Mouse (Mus musculus): ENCODE data around the gene Hectd4. TPM values are rescaled to one million over a fixed set of nuclear protein-coding genes. Genes with fewer than 3 reads are reported as not detected.
A peak's percentile ranks its signal among the peaks of the same experiment; 100 is the strongest.

The Hectd4 gene
- polyA plus RNA-seq, 1 experiment = 61.5 TPM

DNA sequence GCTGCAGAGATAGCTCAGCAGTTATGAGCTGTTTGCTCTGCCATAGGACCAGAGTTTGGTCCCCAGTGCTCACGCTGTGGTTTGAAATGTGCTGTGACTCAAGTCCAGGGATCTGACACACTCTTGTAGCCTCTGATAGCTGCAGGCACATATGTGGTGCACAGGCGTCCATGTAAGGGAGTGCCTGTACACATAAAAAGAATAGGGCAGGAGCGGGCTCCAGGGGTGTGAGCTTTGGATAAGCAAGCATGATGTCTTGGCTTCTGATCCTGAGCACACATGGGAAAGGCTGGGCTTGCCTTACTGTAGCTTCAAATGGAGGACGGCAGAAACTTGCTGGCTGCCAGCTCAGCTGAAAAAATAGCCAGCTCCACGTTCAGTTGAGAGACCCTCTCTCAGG is 175.6 kb downstream of the Hectd4 start:
- no peak for DNase-seq
- H3K4me1 ChIP-seq (replicated peaks; ENCODE audit: control insufficient read depth, insufficient read depth, low read length) = peaks cover 11% of the 10 kb centered on the region
- no peaks in the 10 kb centered on the region for H3K27me3 ChIP-seq (ENCODE audit: control insufficient read depth, insufficient read depth, low read length)
- no peak overlapping the region for H3K4me3 ChIP-seq (ENCODE audit: control insufficient read depth, insufficient read depth, low read length)
- no peak for TF ChIP-seq POLR2A (IDR thresholded peaks at IDR 0.05; ENCODE audit: control insufficient read depth, extremely low read depth, insufficient read depth, low read length, poor library complexity)
- no peak for TF ChIP-seq CTCF (IDR thresholded peaks at IDR 0.05; ENCODE audit: borderline replicate concordance, control insufficient read depth, extremely low read depth, insufficient read depth, low read length, poor library complexity)
- H3K27ac ChIP-seq (ENCODE audit: control insufficient read depth, insufficient read depth, low read length) = no peak overlapping the region
- no peaks in the 10 kb centered on the region for H3K36me3 ChIP-seq (ENCODE audit: control insufficient read depth, insufficient read depth, low read length)
- WGBS = 96% methylated on average over 5 of the region's 5 CpGs

DNA sequence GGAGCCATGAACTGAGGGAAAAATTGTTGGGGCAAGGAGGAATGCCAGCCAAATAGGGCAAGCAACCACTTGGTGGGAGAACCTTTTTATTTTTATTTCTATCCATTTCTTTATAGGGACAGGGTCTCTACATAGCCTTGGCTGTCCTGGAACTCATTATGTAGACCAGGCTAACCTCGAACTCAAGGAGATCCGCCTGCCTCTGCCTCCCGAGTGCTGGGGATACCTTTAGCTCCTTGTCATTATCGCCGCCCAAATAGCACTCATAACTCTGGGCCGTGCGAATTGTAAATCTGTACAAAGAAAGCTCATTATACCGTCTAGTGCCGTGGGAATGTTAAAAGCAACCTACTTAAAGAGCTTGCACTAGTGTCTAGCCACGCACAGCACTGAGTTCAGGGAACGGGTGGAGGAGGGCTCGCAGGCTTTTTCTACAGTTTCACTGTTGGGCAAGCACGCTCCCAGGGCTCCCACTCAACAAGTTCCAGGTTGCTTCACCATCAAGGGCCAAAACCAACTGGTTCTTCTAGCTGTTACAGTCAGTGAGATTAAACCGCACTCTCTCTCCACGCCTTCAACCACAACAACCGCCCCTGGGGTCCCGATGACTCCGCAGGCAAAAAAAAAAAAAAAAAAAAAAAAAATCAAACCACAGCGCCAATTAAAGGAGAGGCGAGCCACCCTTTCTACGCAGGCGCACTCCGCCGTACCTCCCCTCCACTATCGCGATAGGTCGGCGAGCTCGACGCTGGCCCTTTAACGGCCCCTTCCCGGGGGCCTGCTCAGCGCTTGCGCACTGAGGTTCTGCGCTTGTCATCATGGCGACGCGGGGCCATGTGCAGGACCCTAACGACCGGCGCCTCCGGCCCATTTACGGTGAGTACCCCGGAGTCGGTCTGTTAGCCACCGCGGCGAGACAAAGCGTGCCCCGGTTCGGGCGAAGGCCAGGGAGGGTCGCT is 177.4 kb downstream of the Hectd4 start, which contains the start of gene Naa25:
TSS of gene Naa25 (plus strand) at position 750 of the 959 bp plus-strand sequence.
- 9% methylated on average over 53 of the region's 53 CpGs for WGBS
- Histone ChIP-seq H3K4me3 (ENCODE audit: control insufficient read depth, insufficient read depth, low read length) (peak within 1 kb of the TSS; percentile 70), H3K27ac (ENCODE audit: control insufficient read depth, insufficient read depth, low read length) (peak within 1 kb of the TSS; percentile 40), H3K27me3 (ENCODE audit: control insufficient read depth, insufficient read depth, low read length) (no peaks in the 10 kb centered on the region), H3K4me1 (replicated peaks; ENCODE audit: control insufficient read depth, insufficient read depth, low read length) (peaks cover 11% of the 10 kb centered on the region), H3K36me3 (ENCODE audit: control insufficient read depth, insufficient read depth, low read length) (no peaks in the 10 kb centered on the region)
- peak; percentile 94 for DNase-seq
- TF ChIP-seq CTCF (IDR thresholded peaks at IDR 0.05; ENCODE audit: borderline replicate concordance, control insufficient read depth, extremely low read depth, insufficient read depth, low read length, poor library complexity) = no peak
- TF ChIP-seq POLR2A (IDR thresholded peaks at IDR 0.05; ENCODE audit: control insufficient read depth, extremely low read depth, insufficient read depth, low read length, poor library complexity) = peak; percentile 64; the same call in 1 of the 2 replicates

DNA sequence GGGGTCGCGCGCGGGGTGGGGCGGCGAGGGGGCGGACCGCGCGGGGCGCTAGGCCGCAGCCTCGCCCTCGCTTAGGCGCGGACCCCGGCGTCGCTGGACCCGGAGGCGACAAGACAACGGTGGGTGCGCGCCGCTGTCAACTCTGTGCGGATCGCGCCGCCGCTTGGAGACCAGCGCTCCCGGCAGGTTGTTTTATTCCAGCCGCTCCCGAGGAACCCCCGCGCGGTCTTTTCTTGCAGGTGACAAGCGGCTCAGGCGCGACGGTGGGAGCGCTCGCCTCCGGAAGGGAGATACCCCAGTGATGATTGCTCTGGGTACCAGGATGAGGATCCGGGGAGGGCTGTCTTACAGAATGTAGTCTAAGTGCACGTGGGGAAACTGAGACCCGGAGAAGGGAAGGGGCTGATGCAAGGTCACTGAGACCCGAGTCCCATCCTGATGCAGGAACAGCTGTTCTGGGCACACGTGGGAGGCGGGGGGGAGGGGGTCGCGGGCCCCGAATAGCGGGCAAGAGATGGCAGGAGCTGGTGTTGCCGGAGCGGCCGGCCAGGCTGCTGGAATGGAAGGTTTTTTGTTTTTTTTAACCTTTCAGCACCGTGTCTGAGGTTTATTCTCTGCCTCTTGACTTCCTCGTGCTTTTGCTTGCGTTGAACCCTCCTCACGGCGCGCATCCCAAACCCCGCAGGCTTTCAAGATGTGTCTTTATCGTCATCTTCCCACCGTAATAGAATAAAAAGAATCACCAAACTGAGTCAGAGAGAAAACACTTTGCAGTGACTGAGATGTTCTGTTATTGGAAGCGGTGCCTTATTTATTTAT is 178.3 kb downstream of the Hectd4 start:
- 1% methylated on average over 67 of the region's 67 CpGs for WGBS
- no peak overlapping the region for H3K27ac ChIP-seq (ENCODE audit: control insufficient read depth, insufficient read depth, low read length)
- no peaks in the 10 kb centered on the region for H3K36me3 ChIP-seq (ENCODE audit: control insufficient read depth, insufficient read depth, low read length)
- H3K4me3 ChIP-seq (ENCODE audit: control insufficient read depth, insufficient read depth, low read length) = peak overlapping the region; percentile 70
- DNase-seq = no peak
- H3K27me3 ChIP-seq (ENCODE audit: control insufficient read depth, insufficient read depth, low read length) = no peaks in the 10 kb centered on the region
- TF ChIP-seq CTCF (IDR thresholded peaks at IDR 0.05; ENCODE audit: borderline replicate concordance, control insufficient read depth, extremely low read depth, insufficient read depth, low read length, poor library complexity) (no peak), POLR2A (IDR thresholded peaks at IDR 0.05; ENCODE audit: control insufficient read depth, extremely low read depth, insufficient read depth, low read length, poor library complexity) (no peak)
- peaks cover 11% of the 10 kb centered on the region for H3K4me1 ChIP-seq (replicated peaks; ENCODE audit: control insufficient read depth, insufficient read depth, low read length)

DNA sequence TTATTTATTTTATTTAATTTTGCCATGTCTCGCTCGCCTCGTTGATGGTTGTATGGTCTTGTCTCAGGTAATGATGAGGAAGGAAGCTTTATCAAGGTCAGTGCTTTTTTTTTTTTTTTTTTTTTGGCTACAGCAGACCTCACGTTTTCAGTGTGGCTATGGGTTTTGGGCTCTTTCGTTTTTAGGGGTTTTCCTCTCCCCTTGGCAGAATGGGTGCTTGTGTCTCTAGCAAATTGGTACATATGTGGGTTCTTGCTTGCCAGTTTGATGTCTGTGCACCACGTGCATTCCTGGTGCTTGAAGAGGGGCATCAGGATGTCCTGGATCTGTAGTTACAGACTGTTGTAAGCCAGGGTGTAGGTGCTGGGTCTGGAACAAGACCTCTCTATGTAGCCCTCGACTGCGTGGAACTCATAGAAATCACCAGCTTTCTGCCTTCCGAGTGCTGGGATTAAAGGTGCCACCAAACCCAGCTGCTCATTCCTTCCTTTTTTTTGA is 179.0 kb downstream of the Hectd4 start:
- H3K27ac ChIP-seq (ENCODE audit: control insufficient read depth, insufficient read depth, low read length) = no peak overlapping the region
- no peaks in the 10 kb centered on the region for H3K27me3 ChIP-seq (ENCODE audit: control insufficient read depth, insufficient read depth, low read length)
- no peak for DNase-seq
- peaks cover 11% of the 10 kb centered on the region for H3K4me1 ChIP-seq (replicated peaks; ENCODE audit: control insufficient read depth, insufficient read depth, low read length)
- TF ChIP-seq CTCF (IDR thresholded peaks at IDR 0.05; ENCODE audit: borderline replicate concordance, control insufficient read depth, extremely low read depth, insufficient read depth, low read length, poor library complexity) (no peak), POLR2A (IDR thresholded peaks at IDR 0.05; ENCODE audit: control insufficient read depth, extremely low read depth, insufficient read depth, low read length, poor library complexity) (no peak)
- H3K4me3 ChIP-seq (ENCODE audit: control insufficient read depth, insufficient read depth, low read length) = no peak overlapping the region; the same call in 1 of the 2 replicates
- 23% methylated on average over 9 of the region's 9 CpGs for WGBS
- H3K36me3 ChIP-seq (ENCODE audit: control insufficient read depth, insufficient read depth, low read length) = no peaks in the 10 kb centered on the region

DNA sequence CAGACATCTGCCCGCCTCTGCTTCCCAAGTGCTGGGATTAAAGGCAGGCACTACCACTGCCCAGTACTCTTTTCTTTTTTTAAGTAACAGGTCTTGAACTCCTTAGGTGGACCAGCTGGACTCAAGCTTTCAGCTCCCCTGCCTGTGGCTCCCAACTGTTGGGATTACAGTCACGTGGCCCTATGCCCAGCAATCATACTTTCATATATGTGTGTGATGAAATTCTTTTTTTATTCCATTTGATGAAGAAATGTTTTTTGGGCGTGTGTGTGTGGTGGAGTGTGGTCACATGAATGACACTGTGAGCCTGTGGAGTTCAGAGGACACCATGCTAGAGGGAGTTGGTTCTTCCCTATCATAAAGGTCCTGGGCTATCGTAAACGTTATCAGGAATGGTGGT is 179.5 kb downstream of the Hectd4 start:
- no peak overlapping the region for H3K27ac ChIP-seq (ENCODE audit: control insufficient read depth, insufficient read depth, low read length)
- 83% methylated on average over 5 of the region's 5 CpGs for WGBS
- no peak overlapping the region for H3K4me3 ChIP-seq (ENCODE audit: control insufficient read depth, insufficient read depth, low read length)
- DNase-seq = no peak
- no peak for TF ChIP-seq POLR2A (IDR thresholded peaks at IDR 0.05; ENCODE audit: control insufficient read depth, extremely low read depth, insufficient read depth, low read length, poor library complexity)
- peaks cover 11% of the 10 kb centered on the region for H3K4me1 ChIP-seq (replicated peaks; ENCODE audit: control insufficient read depth, insufficient read depth, low read length)
- no peaks in the 10 kb centered on the region for H3K36me3 ChIP-seq (ENCODE audit: control insufficient read depth, insufficient read depth, low read length)
- no peaks in the 10 kb centered on the region for H3K27me3 ChIP-seq (ENCODE audit: control insufficient read depth, insufficient read depth, low read length)

DNA sequence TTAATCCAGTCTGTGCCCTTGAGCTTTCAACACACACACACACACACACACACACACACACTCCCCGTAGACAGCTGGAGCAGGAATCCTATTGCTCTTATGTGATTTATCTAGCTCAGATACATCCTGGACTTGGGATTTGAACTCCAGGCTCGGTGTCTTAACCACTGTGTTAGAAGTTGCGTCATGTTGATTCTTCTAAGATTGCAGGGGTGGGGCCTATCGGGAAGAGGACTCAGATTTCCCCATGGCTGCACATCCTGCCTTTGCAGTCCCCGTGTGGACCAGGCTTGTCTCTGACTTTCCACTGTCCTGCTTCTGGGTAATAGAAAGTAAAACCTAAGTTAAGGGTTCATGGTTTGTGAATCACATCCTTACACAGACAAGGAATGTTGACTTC is 180.0 kb downstream of the Hectd4 start:
- Histone ChIP-seq H3K27ac (ENCODE audit: control insufficient read depth, insufficient read depth, low read length) (no peak overlapping the region), H3K27me3 (ENCODE audit: control insufficient read depth, insufficient read depth, low read length) (no peaks in the 10 kb centered on the region), H3K4me1 (replicated peaks; ENCODE audit: control insufficient read depth, insufficient read depth, low read length) (peaks cover 11% of the 10 kb centered on the region), H3K4me3 (ENCODE audit: control insufficient read depth, insufficient read depth, low read length) (no peak overlapping the region), H3K36me3 (ENCODE audit: control insufficient read depth, insufficient read depth, low read length) (no peaks in the 10 kb centered on the region)
- WGBS = 79% methylated on average over 5 of the region's 5 CpGs
- TF ChIP-seq POLR2A (IDR thresholded peaks at IDR 0.05; ENCODE audit: control insufficient read depth, extremely low read depth, insufficient read depth, low read length, poor library complexity) (no peak), CTCF (IDR thresholded peaks at IDR 0.05; ENCODE audit: borderline replicate concordance, control insufficient read depth, extremely low read depth, insufficient read depth, low read length, poor library complexity) (no peak)
- DNase-seq = no peak

Measured in thymus, adult 2 months (tissue).